ENCODE assay signal across 7 mouse cellular contexts in genomic region chr12:73112326-73113087, GRCm38 (mm10). TPM values are rescaled to one million over a fixed set of nuclear protein-coding genes. Genes with fewer than 3 reads are reported as not detected.
A peak's percentile ranks its signal among the peaks of the same experiment; 100 is the strongest.
DNase-seq lines count a peak whose midpoint lies in the region; TF ChIP-seq lines count a peak whose summit lies in the region.

No protein-coding gene starts in this region.

- intact Hi-C loops in heart, postnatal 10 days (cut with DNase I), result loop anchor here (5.0 kb wide), 3 partner anchors 50 to 210 kb away; no protein-coding TSS in a partner anchor

- peaks cover 18% of the 10 kb centered on the region for H3K36me3 ChIP-seq in forebrain, embryonic 10.5 days (replicated peaks)

- TF ChIP-seq CTCF in bone marrow, adult 2 months (IDR thresholded peaks at IDR 0.05; ENCODE audit: control insufficient read depth, insufficient read depth, low read length), result no peak

- H3K9me3 ChIP-seq in forebrain, embryonic 10.5 days, result no peaks in the 10 kb centered on the region

- peak overlapping the region; percentile 14 for H3K4me3 ChIP-seq in bone marrow, adult 2 months (replicated peaks; ENCODE audit: control insufficient read depth, low read depth, low read length)
- H3K4me3 ChIP-seq in forebrain, embryonic 10.5 days, result peak overlapping the region; percentile 84

- no peak for TF ChIP-seq POLR2A in bone marrow, adult 2 months (IDR thresholded peaks at IDR 0.05; ENCODE audit: borderline replicate concordance, control insufficient read depth, low read depth, low read length)

- peak; percentile 62 for DNase-seq in MN1 (ENCODE audit: low spot score)
- peak; percentile 67 for DNase-seq in forebrain, embryonic 10.5 days (ENCODE audit: extremely low spot score, low spot score)
- DNase-seq in heart, postnatal 10 days, result peak; percentile 45 to 59
- peak; percentile 60 to 75 for DNase-seq in kidney, postnatal 4 days
- peak; percentile 53 for DNase-seq in lung, postnatal 10 days
- peak; percentile 34 to 50 for DNase-seq in right cerebral cortex, adult 2 months (ENCODE audit: low spot score in 2 of 2)

- no peaks in the 10 kb centered on the region for H3K4me1 ChIP-seq in bone marrow, adult 2 months (ENCODE audit: control insufficient read depth, insufficient read depth, low read length)
- peaks cover 34% of the 10 kb centered on the region for H3K4me1 ChIP-seq in forebrain, embryonic 10.5 days

- peaks cover 20% of the 10 kb centered on the region for H3K27me3 ChIP-seq in forebrain, embryonic 10.5 days (ENCODE audit: poor library complexity, severe bottlenecking)

- no peak overlapping the region; the same call in 1 of the 2 replicates for H3K27ac ChIP-seq in bone marrow, adult 2 months (ENCODE audit: control insufficient read depth, insufficient read depth, low read depth, low read length, poor library complexity)
- peak overlapping the region; percentile 94 for H3K27ac ChIP-seq in forebrain, embryonic 10.5 days

- WGBS in bone marrow, adult 2 months, result 2% methylated on average over 71 of the region's 71 CpGs
- WGBS in forebrain, embryonic 10.5 days, result 0% methylated on average over 68 of the region's 71 CpGs

RNA-seq across cellular contexts. Expression of gene Six4, which starts 0.7 kb away (rescaled TPM):
- 0.14 and 2.0 TPM in 2 replicates for polyA plus RNA-seq in bone marrow, adult 2 months (2011; ENCODE audit: insufficient read depth, insufficient read length, low replicate concordance, missing spikeins)
- 7.0 and 7.6 TPM in 2 replicates for polyA plus RNA-seq in forebrain, embryonic 10.5 days (2016; fragmentation: Nextera tagmentation; extraction: Ambion mirVana)
- total RNA-seq in heart, postnatal 10 days (2021), result 1 to 10 TPM; 2.3 to 3.4 TPM

RNA-seq across cellular contexts. Expression of gene Mnat1, which starts 11.0 kb away (rescaled TPM):
- 2.9 and 5.2 TPM in 2 replicates for polyA plus RNA-seq in bone marrow, adult 2 months (2011; ENCODE audit: insufficient read depth, insufficient read length, low replicate concordance, missing spikeins)
- polyA plus RNA-seq in forebrain, embryonic 10.5 days (2016; fragmentation: Nextera tagmentation; extraction: Ambion mirVana), result 35.8 and 37.5 TPM in 2 replicates
- 10 to 100 TPM; 23.7 to 24.2 TPM for total RNA-seq in heart, postnatal 10 days (2021)

RNA-seq across cellular contexts. Expression of gene Six1, which starts 58.8 kb away (rescaled TPM):
- polyA plus RNA-seq in bone marrow, adult 2 months (2011; ENCODE audit: insufficient read depth, insufficient read length, low replicate concordance, missing spikeins), result 2.7 and 4.1 TPM in 2 replicates
- polyA plus RNA-seq in forebrain, embryonic 10.5 days (2016; fragmentation: Nextera tagmentation; extraction: Ambion mirVana), result 10.7 and 11.4 TPM in 2 replicates
- under 1 TPM; 0.53 to 0.92 TPM for total RNA-seq in heart, postnatal 10 days (2021)
